Mouse (Mus musculus): ENCODE data around the gene 4930449I24Rik. TPM values are rescaled to one million over a fixed set of nuclear protein-coding genes. Genes with fewer than 3 reads are reported as not detected.
"Not testable (repeated sequence)": the region's sequence is repeated elsewhere in the genome, so short reads cannot be mapped to it uniquely, and the experiment has no call there.

Gene 4930449I24Rik
- polyA plus RNA-seq, 2 experiments: not detected

- not testable (repeated sequence) for DNase-seq (ENCODE audit: low spot score); H3K4me3 ChIP-seq (replicated peaks; ENCODE audit: low read length); H3K36me3 ChIP-seq (ENCODE audit: control insufficient read depth, insufficient read depth, low read length); H3K9ac ChIP-seq (ENCODE audit: low read depth, low read length, severe bottlenecking); H3K9me3 ChIP-seq (ENCODE audit: control insufficient read depth, low read length); H3K4me1 ChIP-seq (ENCODE audit: control insufficient read depth, insufficient read depth, low read length); H3K4me2 ChIP-seq (replicated peaks; ENCODE audit: low read depth, low read length, severe bottlenecking); ATAC-seq (ENCODE audit: low FRiP score, low read depth); H3K27me3 ChIP-seq (ENCODE audit: control insufficient read depth, insufficient read depth, low read length); H3K27ac ChIP-seq (replicated peaks; ENCODE audit: low read depth, low read length)
- WGBS: 80% methylated on average over 2 of the region's 3 CpGs
These were observed 35.1 kb downstream of the 4930449I24Rik start, which contains the start of gene Gm3409 for GRCm38 (mm10) chr5:146537347-146537746. Gene Gm3409 (plus strand): TSS chr5:146537647.

Other genes starting within 250 kb of the 4930449I24Rik start
- gene Wasf3, start 117.4 kb upstream of the 4930449I24Rik start, polyA plus RNA-seq (2012; rRNA removed): 10.8 and 12.4 TPM in 2 replicates
- 1.4 and 2.2 TPM in 2 replicates for gene Wasf3, start 117.4 kb upstream of the 4930449I24Rik start, polyA plus RNA-seq (2014; fragmentation: Nextera tagmentation; extraction: Ambion mirVana)
- gene Gm6408, start 20.4 kb upstream of the 4930449I24Rik start, polyA plus RNA-seq (2012; rRNA removed): 0.06 TPM in 1 of 2 replicates, not detected in the other
- not detected in 2 replicates for gene Gm6408, start 20.4 kb upstream of the 4930449I24Rik start, polyA plus RNA-seq (2014; fragmentation: Nextera tagmentation; extraction: Ambion mirVana)
- gene Gm6370, start 11.0 kb upstream of the 4930449I24Rik start, polyA plus RNA-seq (2012; rRNA removed): not detected in 2 replicates
- gene Gm6370, start 11.0 kb upstream of the 4930449I24Rik start, polyA plus RNA-seq (2014; fragmentation: Nextera tagmentation; extraction: Ambion mirVana): not detected in 2 replicates
- gene Gm3402, start 11.7 kb downstream of the 4930449I24Rik start, polyA plus RNA-seq (2012; rRNA removed): not detected in 2 replicates
- not detected in 2 replicates for gene Gm3402, start 11.7 kb downstream of the 4930449I24Rik start, polyA plus RNA-seq (2014; fragmentation: Nextera tagmentation; extraction: Ambion mirVana)
- gene Gm3404, start 23.4 kb downstream of the 4930449I24Rik start, polyA plus RNA-seq (2012; rRNA removed): not detected in 2 replicates
- not detected in 2 replicates for gene Gm3404, start 23.4 kb downstream of the 4930449I24Rik start, polyA plus RNA-seq (2014; fragmentation: Nextera tagmentation; extraction: Ambion mirVana)
- not detected in 2 replicates for gene Gm3409, start 35.2 kb downstream of the 4930449I24Rik start, polyA plus RNA-seq (2012; rRNA removed)
- not detected in 2 replicates for gene Gm3409, start 35.2 kb downstream of the 4930449I24Rik start, polyA plus RNA-seq (2014; fragmentation: Nextera tagmentation; extraction: Ambion mirVana)
- not detected in 2 replicates for gene Gm3415, start 53.7 kb downstream of the 4930449I24Rik start, polyA plus RNA-seq (2012; rRNA removed)
- gene Gm3415, start 53.7 kb downstream of the 4930449I24Rik start, polyA plus RNA-seq (2014; fragmentation: Nextera tagmentation; extraction: Ambion mirVana): not detected in 2 replicates
- gene Gpr12, start 82.8 kb downstream of the 4930449I24Rik start, polyA plus RNA-seq (2012; rRNA removed): 0.52 and 0.55 TPM in 2 replicates
- gene Gpr12, start 82.8 kb downstream of the 4930449I24Rik start, polyA plus RNA-seq (2014; fragmentation: Nextera tagmentation; extraction: Ambion mirVana): 0.08 and 0.40 TPM in 2 replicates